Mouse (Mus musculus) small intestine, adult 2 months (tissue): Measurements from ENCODE around the gene Serpina10. TPM values are rescaled to one million over a fixed set of nuclear protein-coding genes. Genes with fewer than 3 reads are reported as not detected.

Experiments used
- H3K27ac ChIP-seq: fragments of 200-500 bp; 2 replicates; pipeline ENCODE4 v1.5.1; 2012; ENCODE audit warnings: low read depth, low read length, control low read depth, inconsistent platforms; ENCODE audit not compliant: insufficient read depth
- H3K27me3 ChIP-seq: fragments of 200-500 bp; 2 replicates; pipeline ENCODE4 v1.6.1; 2012; ENCODE audit warnings: mild to moderate bottlenecking, moderate library complexity, low read length, inconsistent platforms; ENCODE audit not compliant: control insufficient read depth, insufficient read depth
- H3K36me3 ChIP-seq: fragments of 200-500 bp; 2 replicates; pipeline ENCODE4 v1.6.1; 2012; ENCODE audit warnings: mild to moderate bottlenecking, low read length, control low read depth, inconsistent platforms; ENCODE audit not compliant: control insufficient read depth, insufficient read depth
- H3K4me1 ChIP-seq: fragments of 200-500 bp; 2 replicates; pipeline ENCODE4 v1.6.1; 2012; ENCODE audit warnings: low read length, inconsistent platforms, mixed read lengths; ENCODE audit not compliant: control insufficient read depth, insufficient read depth, insufficient read length
- H3K4me3 ChIP-seq: fragments of 200-500 bp; 2 replicates; pipeline ENCODE4 v1.5.1; 2012; ENCODE audit warnings: low read depth, mild to moderate bottlenecking, control low read depth, inconsistent platforms, low read length, moderate library complexity
- CTCF ChIP-seq: fragments of 200-500 bp; IDR thresholded peaks from 2 replicates; pipeline ENCODE4 v1.5.1; 2012; ENCODE audit warnings: low read depth, mild to moderate bottlenecking, control low read depth, inconsistent platforms, low read length, moderate library complexity, mixed read lengths; ENCODE audit not compliant: insufficient replicate concordance, insufficient read length; ENCODE audit errors: extremely low read depth
- POLR2A ChIP-seq: fragments of 200-500 bp; IDR thresholded peaks from 2 replicates; pipeline ENCODE4 v1.6.1; 2012; ENCODE audit warnings: low read depth, mild to moderate bottlenecking, control low read depth, inconsistent platforms, low read length, moderate library complexity
- WGBS: fragments of 180-500 bp; shearing (Covaris S2); methylation state at CpG from one replicate; pipeline ENCODE4 v1.1.7; 2018; 5-methylcytosine and 5-hydroxymethylcytosine counted together
- polyA plus RNA-seq: library from polyadenylated mRNA; depleted of rRNA; stranded (reverse); fragments of >200 nt; gene quantifications from 2 replicates; pipeline ENCODE4 v1.2.3, GENCODE M21; 2012

Gene Serpina10
- polyA plus RNA-seq, 1 experiment: not detected

GRCm38 (mm10) chr12:103660076-103660475, 28.8 kb upstream of the Serpina10 start:
- no peaks in the 10 kb centered on the region for H3K27me3 ChIP-seq
- H3K4me1 ChIP-seq: no peaks in the 10 kb centered on the region; the same call in 1 of the 2 replicates
- no peak overlapping the region for H3K4me3 ChIP-seq
- no peak for TF ChIP-seq CTCF
- TF ChIP-seq POLR2A: no peak
- no peaks in the 10 kb centered on the region for H3K36me3 ChIP-seq
- no peak overlapping the region for H3K27ac ChIP-seq
- WGBS: 92% methylated on average over 5 of the region's 5 CpGs

GRCm38 (mm10) chr12:103659171-103659570, 27.9 kb upstream of the Serpina10 start:
- H3K4me1 ChIP-seq: no peaks in the 10 kb centered on the region; the same call in 1 of the 2 replicates
- H3K27me3 ChIP-seq: no peaks in the 10 kb centered on the region
- WGBS: 70% methylated on average over 2 of the region's 2 CpGs
- no peaks in the 10 kb centered on the region for H3K36me3 ChIP-seq
- no peak for TF ChIP-seq CTCF
- no peak for TF ChIP-seq POLR2A
- H3K4me3 ChIP-seq: no peak overlapping the region
- H3K27ac ChIP-seq: no peak overlapping the region

DNA sequence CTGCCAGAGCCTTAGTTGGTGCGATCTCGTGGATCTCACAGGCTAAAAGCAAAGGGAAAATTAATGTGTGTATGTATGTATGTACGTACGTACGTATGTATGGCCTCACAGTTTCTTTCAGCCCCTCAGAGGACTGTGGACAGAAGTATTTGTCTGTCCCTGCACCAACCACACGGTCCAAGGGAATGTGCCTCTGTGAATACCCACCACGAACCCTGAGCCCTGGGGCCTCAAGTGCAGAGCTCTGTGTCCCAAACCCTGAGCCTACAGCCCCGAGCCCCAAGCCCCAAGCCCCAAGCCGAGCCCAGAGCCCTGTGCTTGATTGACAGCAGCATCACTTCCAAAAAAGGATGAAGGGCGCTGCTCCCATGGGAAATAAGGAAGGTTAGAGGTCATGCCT, 26.7 kb upstream of the Serpina10 start:
- TF ChIP-seq POLR2A (no peak), CTCF (no peak)
- no peak overlapping the region for H3K27ac ChIP-seq
- 85% methylated on average over 10 of the region's 10 CpGs for WGBS
- H3K36me3 ChIP-seq: no peaks in the 10 kb centered on the region
- H3K27me3 ChIP-seq: no peaks in the 10 kb centered on the region
- no peaks in the 10 kb centered on the region; the same call in 1 of the 2 replicates for H3K4me1 ChIP-seq
- H3K4me3 ChIP-seq: no peak overlapping the region

DNA sequence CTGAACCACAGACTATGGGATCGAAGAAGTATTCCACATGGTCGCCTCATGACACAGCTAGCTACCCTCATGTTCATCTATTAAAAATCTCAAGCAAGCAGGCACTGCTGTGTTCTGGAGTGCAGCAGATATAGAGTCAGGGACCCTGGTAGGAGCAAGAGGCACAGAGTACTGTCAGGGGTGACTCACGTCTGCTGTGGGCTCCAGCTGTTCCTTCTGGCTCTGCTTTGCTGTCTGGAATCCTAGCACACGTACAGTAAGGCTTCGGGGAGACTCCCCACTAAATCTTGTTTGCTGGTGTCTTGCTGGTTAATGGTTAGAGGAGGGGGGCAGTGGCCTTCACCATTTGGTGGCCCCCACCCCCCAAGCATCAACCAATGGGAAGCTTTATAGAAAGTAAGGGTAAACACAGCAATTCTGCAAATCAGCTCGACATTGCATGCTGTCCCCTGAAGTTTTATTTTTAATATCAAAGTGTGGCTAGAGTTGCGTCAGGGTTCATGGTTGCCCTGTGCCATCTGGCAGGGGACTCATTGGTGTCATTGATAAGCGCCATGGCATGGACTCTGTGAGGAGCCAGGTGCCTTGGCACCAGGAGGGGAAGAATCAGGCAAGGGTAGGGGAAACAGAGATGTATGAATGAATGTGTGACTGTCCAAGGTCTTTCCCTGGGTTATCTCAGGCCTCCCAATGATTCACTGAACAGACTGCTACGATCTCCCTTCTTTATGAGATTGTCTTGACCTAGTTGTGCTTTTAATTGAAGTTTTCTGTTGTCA, 25.8 kb upstream of the Serpina10 start, which contains the start of gene Serpina6:
Gene Serpina6, minus strand, starts transcription at position 365 of the 779 bp plus-strand sequence.
- no peaks in the 10 kb centered on the region for H3K27me3 ChIP-seq
- no peak within 1 kb of the TSS for H3K4me3 ChIP-seq
- WGBS: 67% methylated on average over 9 of the region's 9 CpGs
- H3K4me1 ChIP-seq: no peaks in the 10 kb centered on the region; the same call in 1 of the 2 replicates
- TF ChIP-seq POLR2A (no peak), CTCF (no peak)
- no peak within 1 kb of the TSS for H3K27ac ChIP-seq
- H3K36me3 ChIP-seq: no peaks in the 10 kb centered on the region

- Histone ChIP-seq H3K4me3 (no peak overlapping the region), H3K27ac (no peak overlapping the region), H3K4me1 (no peaks in the 10 kb centered on the region; the same call in 1 of the 2 replicates), H3K27me3 (no peaks in the 10 kb centered on the region), H3K36me3 (no peaks in the 10 kb centered on the region)
- no peak for TF ChIP-seq CTCF
- no peak for TF ChIP-seq POLR2A
- 88% methylated on average over 7 of the region's 7 CpGs for WGBS
Measured at GRCm38 (mm10) chr12:103655123-103656044, 24.1 kb upstream of the Serpina10 start.

- 96% methylated on average over 2 of the region's 2 CpGs for WGBS
- Histone ChIP-seq H3K27me3 (no peaks in the 10 kb centered on the region), H3K4me3 (no peak overlapping the region), H3K4me1 (no peaks in the 10 kb centered on the region; the same call in 1 of the 2 replicates), H3K36me3 (no peaks in the 10 kb centered on the region), H3K27ac (no peak overlapping the region)
- TF ChIP-seq POLR2A (no peak), CTCF (no peak)
Measured at GRCm38 (mm10) chr12:103653836-103654235, 22.6 kb upstream of the Serpina10 start.

DNA sequence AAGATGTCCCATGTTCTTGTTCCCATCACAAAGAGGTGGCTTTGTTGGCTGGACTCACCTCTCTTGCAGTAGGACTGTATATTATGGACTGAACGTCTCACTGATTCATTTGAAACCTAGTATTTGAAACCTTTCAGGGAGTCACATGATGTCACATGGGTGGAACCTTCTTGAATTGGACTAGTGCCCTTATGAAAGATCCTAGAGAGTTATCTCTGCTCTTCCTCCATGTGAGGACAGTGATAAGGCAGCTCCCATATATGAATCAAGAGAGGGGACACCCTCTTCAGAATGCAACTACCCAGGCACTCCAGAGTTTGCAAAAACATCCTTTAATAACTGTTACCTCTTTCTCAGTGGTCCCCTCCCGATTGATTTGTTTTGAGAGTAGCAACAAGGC, 15.1 kb upstream of the Serpina10 start:
- H3K4me1 ChIP-seq: no peaks in the 10 kb centered on the region
- H3K27ac ChIP-seq: no peak overlapping the region
- H3K4me3 ChIP-seq: no peak overlapping the region
- no peaks in the 10 kb centered on the region for H3K27me3 ChIP-seq
- H3K36me3 ChIP-seq: no peaks in the 10 kb centered on the region
- WGBS: 67% methylated on average over 2 of the region's 2 CpGs
- TF ChIP-seq CTCF (no peak), POLR2A (no peak)
